Mouse (Mus musculus) spleen, adult 18-20 months (tissue): ENCODE results near the gene Hist2h2bb.
"Not testable (repeated sequence)": the region's sequence is repeated elsewhere in the genome, so short reads cannot be mapped to it uniquely, and the experiment has no call there.

Experiments
- DNase-seq, 2 experiments: peaks; one replicate each; pipeline ENCODE4 v3.0.0; 2022; ENCODE audit warnings: mixed read lengths in 2 of 2

Gene Hist2h2bb

DNA sequence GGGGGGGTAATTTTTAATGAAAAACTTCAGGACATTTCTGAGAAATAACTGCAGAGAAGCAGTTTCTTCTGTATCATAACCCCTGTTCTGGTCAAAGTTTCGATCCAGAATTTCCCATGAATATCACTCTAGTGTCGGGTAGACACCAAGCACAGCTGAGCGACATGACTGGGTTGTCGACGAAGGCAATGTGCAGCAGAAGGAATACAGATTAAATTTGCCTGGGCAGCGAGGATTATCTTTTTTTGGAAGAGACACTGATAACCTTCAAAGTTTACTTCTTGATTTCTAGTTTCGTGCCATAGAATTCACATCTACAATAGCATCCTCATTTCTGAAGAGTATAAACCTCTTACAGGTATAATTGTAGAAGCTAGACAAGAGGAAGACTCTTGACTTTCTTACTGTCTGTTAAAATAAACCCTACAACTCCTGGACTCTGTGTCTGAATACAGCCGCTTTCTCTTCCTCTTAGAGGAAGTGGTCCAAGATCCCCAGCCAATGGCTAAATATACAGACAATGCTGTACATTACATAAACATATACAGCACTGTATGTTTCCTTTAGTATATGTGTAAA lies 3.3 kb upstream of the Hist2h2bb start:
- no peak for DNase-seq

DNA sequence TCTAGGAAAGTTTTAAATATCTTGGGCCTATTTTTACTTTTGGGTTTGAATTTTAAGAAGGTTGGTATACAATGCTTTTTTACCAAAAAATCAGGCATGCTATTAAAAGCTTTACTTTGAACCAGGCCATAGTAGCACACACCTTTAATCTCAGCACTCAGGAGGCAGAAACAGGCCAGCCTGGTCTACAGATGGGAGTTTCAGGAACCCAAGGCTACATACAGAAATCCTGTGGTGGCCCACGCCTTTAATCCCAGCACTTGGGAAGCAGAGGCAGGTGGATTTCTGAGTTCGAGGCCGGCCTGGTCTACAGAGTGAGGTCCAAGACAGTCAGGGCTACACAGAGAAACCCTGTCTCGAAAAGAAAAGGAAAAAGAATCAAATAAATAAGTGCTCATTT lies 2.0 kb upstream of the Hist2h2bb start:
- DNase-seq, result no peak

DNA sequence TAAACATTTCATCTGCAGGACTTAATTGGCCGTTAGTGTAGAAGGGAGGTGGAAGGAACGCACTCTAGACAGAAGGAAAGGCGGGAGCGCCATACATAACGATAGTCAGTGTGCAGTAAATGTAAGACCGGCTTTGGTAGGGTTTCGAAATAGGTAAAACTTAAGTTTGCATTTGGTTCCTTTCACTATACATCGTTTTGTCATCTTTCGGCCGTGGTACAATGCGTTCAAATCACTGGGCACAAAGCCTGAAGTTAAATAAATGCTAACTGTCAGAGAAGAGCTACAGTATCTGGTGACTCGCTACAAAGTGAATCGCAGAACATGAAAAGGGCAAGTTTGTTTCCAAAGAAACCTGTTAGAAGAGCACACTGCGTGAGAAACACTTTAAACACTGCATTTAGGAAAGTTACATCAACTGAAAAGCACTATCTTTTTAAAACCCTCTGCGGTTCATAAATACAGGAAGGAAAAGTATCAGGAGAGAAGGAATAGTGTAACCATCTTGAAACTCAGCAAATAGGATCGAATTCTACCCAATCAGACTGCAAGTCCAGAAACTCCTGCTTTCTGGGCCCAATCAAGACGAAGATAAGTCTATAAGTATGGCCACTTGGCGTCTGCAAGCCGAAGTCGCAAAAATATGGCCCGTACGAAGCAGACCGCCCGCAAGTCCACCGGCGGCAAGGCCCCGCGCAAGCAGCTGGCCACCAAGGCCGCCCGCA lies 1.3 kb upstream of the Hist2h2bb start, which contains the start of gene Hist2h3b:
TSS of gene Hist2h3b (plus strand) at position 604 of the 725 bp plus-strand sequence.
- DNase-seq, result peak; percentile 66 to 71

DNA sequence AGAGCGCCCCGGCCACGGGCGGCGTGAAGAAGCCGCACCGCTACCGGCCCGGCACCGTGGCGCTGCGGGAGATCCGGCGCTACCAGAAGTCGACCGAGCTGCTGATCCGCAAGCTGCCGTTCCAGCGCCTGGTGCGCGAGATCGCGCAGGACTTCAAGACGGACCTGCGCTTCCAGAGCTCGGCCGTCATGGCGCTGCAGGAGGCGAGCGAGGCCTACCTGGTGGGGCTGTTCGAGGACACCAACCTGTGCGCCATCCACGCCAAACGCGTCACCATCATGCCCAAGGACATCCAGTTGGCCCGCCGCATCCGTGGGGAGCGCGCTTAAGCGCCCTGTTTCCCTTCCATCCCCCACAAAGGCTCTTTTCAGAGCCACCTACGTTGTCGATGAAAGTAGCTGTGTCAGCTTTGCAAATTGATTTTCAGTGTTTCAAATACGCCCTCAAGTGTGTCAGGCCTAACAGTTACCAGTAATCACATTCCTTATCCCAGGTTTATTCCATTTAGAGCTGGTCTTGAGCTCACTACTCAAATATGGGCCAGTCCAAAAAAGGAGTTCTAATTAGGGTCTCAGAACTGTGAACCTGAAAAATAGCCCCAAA lies 675 bp upstream of the Hist2h2bb start:
- peak; percentile 18 to 36 for DNase-seq

DNA sequence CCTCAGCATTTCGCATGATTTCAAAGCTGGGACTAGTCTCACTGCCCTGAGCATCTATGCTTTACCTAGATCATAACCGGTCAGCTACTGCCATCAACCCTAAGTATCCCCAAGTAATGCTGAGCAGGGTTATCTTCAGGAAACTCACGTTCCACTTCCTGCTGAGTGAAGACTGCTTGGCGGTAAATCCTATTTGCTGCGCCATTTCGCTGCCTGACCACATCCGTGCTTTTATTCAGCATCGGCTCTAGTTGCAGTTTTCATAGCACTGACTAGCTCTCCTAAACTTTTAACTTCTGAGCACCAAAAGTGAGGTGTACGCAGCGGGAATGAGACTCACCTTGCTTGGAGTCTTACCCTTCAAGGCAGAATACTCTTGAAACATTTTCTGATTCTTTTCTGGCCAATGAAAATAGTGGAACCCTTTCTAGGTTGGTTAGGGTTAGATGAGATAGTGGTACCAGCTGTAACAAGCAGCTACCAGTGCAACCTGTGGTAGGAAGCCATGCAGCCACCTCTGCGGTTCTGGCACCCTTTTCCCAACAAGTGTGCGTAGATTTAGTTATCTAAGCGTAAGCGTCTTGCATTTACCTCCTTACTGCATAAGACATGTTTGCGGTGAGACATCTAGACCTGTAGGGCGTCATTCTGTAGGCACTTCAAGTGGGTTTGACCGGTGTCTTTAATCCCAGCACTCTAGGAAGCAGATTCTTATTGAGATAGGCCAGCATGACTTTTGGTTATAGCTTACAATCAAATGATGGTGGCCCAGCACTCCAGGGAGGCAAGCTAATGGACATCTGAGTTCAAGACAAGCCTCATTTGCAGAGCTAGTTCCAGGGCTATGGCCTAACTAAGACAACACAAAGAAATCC lies 4.3 kb downstream of the Hist2h2bb start:
- no peak for DNase-seq

DNA sequence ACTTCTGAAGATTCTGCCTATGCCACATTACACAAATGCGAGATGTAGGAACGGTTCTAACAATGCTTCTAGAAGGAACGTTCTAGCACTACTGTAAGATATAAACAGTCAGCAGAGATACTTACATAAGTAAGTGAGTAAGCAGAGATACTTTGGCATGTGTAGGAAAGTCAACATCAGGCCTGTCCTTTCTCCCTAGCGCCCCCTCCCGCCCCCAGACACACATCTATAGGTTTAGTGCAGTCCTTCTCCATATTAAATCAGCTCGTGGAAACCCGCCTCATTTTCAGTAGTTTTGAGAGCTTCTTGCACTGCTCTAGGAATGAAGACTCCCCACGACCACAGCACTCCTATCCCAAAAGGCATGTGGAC lies 7.9 kb downstream of the Hist2h2bb start:
- DNase-seq, result peak; percentile 34 to 61

DNA sequence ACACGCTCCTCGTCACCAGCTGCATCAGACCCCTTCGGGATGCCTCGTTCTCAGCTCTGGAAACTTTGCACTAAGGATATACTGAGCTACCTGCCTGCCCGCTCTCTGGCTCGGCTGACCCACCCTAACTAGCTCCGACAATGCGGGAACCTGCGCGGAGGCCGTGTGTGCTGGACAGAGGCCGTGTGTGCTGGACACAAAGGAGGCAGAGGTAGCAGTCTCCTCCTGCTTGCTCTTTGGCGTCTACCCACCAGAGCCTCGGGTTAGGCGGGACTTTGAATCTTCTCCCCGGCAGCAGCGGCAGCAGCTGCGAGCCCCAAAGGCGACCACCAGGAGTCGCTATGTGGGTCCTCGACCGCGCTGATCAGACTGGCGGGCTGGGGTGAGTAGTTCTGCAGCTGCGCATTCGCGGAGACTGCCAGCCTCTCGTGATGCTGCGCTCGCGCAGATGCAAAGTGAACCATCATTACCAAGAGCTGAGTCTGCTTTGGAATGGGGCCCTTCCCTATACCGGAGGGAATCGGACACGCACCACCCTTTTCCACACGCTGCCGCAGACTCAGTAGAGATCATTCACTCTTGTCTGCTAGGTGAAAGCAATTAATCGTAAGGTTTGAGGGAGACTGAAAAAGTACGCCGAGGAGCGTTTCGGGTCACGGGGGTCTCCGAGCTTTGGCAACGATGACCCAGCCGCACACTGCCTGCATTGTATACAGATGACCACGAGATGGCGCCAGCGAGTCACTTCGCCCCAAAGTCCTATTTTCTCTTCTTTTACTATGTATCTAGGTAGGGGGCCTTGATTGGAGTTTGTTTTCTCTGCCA lies 8.5 kb downstream of the Hist2h2bb start:
- peak; percentile 83 to 88 for DNase-seq

DNA sequence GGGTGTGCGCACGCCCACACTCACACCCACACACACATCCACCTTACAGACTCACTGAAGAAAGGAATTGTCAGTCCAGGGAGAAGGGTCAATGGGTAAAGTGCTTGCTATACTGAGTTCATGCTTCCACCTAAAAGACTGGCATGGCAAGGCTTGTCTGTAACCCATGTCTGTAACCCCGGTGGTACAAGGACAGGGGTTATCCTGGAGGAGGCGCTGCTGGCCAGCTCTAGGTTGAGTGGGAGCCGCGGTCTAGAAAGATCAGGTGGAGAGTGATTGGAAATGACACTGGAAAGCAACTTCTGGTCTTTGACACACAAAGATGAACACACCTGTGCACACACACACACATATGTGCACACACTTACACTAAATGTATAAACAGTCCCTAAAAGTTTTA lies 11.1 kb downstream of the Hist2h2bb start:
- no peak for DNase-seq

DNA sequence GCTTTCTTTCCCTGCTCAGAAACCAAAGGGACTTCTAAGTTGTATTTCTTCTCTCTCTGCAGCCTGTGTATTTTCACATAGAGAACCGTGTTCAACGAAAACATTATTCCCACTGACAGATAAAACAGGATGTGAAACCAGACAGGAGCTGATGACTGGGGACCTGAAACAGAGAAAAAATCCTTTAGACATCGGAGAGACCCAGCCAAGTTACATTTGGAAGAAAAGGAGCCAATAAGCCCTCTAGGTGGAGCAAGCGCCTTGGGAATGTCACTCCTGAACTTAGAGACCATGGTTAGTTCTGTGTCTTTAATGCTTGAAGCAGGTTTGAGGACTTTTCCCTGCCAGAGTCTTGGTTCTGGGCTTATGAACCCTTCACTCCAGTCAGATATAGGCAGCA lies 14.9 kb downstream of the Hist2h2bb start:
- DNase-seq, result no peak

DNA sequence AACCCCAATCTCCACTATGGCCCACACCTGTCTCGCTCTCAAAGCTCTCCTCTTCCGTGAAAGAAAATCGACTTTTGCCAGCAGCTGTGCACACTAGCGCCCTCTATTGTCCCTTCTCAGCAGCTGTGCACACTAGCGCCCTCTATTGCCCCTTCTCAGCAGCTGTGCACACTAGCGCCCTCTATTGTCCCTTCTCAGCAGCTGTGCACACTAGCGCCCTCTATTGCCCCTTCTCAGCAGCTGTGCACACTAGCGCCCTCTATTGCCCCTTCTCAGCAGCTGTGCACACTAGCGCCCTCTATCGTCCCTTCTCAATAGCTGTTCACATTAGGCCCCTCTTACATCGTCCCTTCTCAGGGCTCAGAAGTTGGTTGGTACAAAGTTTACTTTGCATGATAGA lies 17.8 kb downstream of the Hist2h2bb start:
- DNase-seq, result not testable (repeated sequence)

DNA sequence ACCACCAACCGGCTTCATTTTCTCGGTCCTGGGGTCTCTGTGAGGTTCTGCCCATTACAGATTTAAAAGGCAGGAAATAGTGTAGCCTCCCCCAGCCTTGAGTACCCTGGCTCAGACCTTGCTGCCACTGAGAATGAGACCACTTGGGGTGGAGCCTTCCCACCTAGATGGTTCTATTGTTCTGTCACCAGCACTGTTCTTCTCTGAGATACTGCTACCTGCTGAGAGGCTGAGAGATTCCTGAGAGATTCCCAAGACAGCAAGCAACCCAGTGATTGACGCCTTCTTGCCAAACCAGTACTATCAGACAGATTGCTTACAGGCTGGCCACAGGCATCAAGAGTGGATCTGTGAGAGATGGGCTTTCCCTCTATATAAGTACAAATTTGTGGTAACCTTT lies 19.6 kb downstream of the Hist2h2bb start:
- no peak for DNase-seq

DNA sequence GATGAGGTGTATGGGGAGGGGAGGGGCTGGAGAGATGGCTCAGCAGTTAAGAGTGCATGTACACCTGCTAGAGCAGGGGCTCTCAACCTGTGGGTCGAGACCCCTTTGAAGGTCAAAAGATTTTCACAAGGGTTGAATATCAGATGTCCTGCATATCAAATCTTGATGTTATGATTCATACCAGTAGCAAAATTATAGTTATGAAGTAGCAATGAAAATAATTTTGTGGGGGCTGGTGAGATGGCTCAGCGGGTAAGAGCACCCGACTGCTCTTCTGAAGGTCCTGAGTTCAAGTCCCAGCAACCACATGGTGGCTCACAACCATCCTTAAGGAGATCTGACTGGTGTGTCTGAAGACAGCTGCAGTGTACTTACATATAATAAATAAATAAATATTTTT lies 21.2 kb downstream of the Hist2h2bb start:
- DNase-seq, result not testable (repeated sequence)

DNA sequence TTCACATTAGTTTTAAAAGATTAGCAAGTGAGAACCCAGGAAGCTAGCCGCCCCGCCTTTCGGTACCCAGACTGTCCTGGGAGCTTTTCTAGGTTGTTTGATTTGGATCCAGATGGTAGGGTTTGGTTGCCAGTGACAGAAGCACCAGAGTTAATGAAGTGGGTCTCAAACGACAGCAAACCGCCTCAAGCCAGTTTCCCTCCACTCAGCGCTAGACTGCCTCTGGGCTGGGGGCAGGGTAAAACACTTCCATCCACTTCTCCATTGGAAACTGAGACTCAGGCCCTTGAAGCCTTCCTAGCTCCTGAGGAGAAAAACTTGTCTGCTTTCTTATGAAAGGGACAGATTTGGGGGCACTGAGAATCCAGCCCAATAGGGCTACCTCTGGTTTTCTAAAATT lies 23.1 kb downstream of the Hist2h2bb start:
- no peak for DNase-seq

DNA sequence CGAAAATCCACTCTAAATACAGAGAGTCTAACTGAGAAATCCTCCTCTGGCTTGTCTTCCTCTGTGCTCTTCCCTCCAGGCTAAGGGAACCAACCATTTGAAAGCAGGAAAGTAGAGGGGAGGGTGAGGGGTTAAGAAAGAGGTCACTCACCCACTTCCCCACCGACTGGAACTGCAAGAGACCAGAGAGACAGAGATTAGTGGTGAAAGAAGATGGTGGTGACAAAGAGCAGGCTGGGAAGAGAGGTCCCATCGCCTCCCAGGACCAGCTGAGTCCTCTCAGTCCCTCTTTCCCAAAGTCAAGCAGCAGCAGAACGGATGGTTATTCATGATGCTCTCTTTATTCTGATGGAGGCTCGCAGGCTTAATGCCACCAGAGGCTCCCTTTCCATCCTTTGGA lies 23.8 kb downstream of the Hist2h2bb start:
- DNase-seq, result no peak

DNA sequence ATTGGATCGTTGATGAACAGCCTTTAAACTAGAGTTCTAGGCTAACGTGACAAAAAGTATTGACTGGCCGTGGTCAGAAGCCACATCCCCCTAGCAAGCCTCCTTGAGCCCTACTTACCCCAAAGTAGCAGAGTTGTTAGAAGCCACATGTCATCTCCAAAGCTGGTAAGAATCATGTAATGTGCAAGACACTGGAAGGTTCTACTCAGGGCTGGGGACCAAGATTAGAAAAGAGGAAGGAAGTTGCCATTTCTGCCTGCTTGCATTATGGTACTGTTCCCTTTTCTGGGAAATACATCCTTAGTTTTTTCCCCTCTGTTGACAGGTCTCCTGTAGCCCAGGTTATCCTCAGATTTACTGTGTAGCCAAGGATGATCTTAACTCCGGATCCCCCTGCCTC lies 24.2 kb downstream of the Hist2h2bb start, which contains the start of gene Fcgr1:
TSS of gene Fcgr1 (minus strand) at position 183 of the 400 bp plus-strand sequence.
- DNase-seq, result no peak

DNA sequence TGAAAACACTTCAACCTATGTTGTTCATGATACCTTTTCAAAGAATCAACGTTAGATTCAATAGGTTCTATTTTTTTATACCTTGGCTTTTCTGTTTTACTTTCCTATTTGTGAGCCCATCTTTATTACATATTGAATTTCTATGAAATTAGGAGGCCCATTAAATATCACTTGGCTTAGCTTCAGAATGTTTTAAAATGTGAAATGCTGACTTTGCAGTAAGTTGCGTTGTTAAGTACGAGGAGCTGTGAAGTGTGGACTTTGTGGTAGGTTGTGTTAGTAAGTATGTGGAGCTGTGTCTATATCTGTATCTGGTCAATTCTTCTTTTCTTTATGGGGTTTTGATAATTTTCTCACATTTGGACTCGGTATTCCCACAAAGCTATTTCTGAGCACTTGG lies 28.8 kb downstream of the Hist2h2bb start:
- no peak for DNase-seq

DNA sequence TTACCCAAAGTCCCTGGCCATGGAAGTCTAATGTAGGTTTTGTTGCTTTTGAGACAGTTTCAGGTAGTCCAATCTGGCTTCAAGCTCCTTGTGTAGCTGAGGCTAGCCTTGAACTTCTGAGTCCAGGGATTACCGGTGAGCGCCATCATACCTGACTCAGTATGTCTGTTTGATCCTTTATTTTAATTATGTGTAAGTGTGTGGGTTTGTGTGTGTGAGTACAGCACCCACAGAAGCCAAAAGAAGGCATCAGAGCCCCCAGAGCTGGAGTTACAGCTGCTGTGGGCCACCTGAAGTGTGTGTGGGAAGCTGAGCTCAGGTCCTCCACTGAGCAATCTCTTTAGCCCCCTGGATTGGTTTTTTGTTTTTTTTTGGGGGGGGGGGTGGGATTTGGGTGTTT lies 30.0 kb downstream of the Hist2h2bb start:
- DNase-seq, result no peak

DNA sequence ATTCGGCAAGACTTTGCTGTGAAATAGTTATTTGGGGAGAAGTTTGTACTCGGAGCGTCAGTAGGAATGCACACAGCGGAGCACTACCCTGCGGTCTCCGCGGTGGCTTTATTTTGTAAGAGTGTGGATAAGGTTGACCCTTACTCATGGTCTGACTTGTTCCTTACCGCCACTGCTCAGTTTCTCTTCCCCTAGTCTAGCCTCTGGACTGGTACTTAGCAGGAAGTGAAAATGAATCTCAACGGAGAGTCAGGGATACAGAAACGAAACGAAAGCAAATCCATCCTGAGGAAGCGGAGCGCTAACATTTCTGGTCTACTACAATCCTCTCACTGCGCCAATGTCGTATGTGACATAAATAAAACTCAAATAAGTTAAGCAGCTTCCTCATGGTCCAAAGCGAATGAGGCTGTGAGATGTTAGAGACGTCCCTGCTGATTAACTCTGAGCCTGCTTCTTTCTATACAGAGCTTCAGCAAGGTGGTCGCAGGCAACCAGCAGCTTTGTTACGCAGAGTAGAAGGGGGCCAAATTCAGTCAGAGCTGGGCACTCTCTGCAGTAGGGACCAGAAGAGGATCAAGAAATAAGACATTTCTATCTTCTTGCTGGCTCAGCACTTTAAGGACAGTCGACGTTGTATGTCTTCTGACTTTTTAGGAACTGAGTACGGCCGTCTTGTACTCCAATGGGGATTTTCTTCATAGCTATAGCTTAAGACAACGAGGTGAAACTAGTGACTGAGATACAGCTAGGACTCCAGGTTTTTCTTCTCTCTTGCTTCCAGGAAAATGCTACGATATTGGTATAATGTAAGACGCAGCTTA lies 31.4 kb downstream of the Hist2h2bb start:
- no peak for DNase-seq

DNA sequence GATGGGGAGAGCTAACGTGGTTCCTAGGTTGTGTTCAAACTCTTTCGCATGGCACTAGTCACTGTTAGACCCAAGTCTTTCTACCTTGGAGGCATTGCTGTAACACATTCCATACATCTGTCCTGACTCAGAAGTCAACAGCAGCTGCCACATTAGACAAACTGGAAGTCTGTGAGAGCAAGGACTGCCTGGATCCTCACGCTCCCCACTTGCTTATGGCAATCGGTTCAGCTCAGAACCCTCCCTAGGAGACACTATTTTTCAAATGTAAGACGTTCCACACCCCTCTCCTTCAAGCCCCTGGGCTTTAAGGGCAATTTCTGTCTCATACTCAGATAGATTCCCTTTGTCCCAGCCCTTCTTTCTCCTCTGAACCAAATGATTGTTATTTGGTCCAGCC lies 32.5 kb downstream of the Hist2h2bb start:
- DNase-seq, result no peak

DNA sequence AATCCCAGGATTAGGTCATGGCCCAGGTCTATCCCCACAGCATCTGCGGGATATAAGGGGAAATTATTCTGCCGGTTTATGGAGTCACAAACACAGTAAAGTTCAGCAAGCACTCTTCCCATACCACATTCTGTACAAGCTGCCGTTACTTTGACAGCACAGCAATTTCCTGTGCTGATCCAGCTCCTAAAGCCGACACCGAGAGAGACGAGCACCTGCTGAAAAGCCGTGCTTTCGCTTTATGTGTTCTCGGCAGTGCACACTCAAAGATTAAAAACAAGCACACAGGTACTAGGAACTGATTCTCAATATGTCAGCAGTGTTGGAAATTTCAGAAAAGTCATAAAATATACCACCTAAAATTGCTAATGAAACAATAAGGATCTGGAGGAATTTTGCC lies 37.0 kb downstream of the Hist2h2bb start:
- DNase-seq, result no peak

DNA sequence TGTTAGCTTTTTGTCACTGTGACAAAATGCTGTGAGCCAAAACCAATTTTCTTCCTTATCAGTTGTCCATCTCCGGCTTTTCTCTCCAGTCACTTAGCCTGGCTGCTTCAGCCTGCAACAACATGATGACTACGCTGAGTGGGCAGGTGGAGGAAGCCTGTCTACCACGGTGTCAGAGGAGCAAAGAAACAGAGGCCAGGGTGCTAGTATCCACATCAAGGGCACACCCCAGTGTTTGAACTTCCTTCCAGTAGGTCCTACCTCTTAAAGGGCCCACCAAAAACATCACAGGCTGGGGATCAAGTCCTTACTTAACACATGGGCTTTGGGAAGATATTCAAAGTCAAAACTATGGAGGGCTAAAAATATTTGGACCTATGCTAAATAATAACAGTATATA lies 39.9 kb downstream of the Hist2h2bb start:
- DNase-seq, result no peak
